Mouse (Mus musculus) MEL (cell line): ENCODE data around the gene Cadps2. TPM values are rescaled to one million over a fixed set of nuclear protein-coding genes. Genes with fewer than 3 reads are reported as not detected.

Experiments used
- DNase-seq: peaks from one replicate; pipeline ENCODE4 v3.0.0; 2011; ENCODE audit warnings: low read depth, low spot score
- H3K27ac ChIP-seq: 2 replicates; pipeline ENCODE4 v1.5.1; 2012; ENCODE audit warnings: low read depth, mild to moderate bottlenecking, control low read depth, low read length, moderate library complexity; ENCODE audit not compliant: control insufficient read depth
- H3K27me3 ChIP-seq, 2 experiments: fragments of 150-350 bp in 1 of 2; sonication (generic) in 1 of 2; 2 replicates each; pipeline ENCODE4 v1.6.1; 2012; ENCODE audit warnings: low read length in 2 of 2, mild to moderate bottlenecking in 2 of 2, improper control_type of control experiment in 1 of 2, moderate library complexity in 1 of 2; ENCODE audit not compliant: insufficient read depth in 2 of 2, control insufficient read depth in 1 of 2
- H3K36me3 ChIP-seq, 2 experiments: 2 replicates each; pipeline ENCODE4 v1.6.1; 2012 to 2014; ENCODE audit warnings: low read length in 2 of 2, improper control_type of control experiment in 1 of 2, inconsistent platforms in 1 of 2, mild to moderate bottlenecking in 1 of 2; ENCODE audit not compliant: insufficient read depth in 2 of 2, control insufficient read depth in 1 of 2
- H3K4me1 ChIP-seq, 2 experiments: fragments of 150-350 bp in 1 of 2; sonication (generic) in 1 of 2; 2 replicates each; pipeline ENCODE4 v1.6.1; 2012; ENCODE audit warnings: low read length in 2 of 2, improper control_type of control experiment in 1 of 2, mild to moderate bottlenecking in 1 of 2; ENCODE audit not compliant: insufficient read depth in 2 of 2, control insufficient read depth in 1 of 2
- H3K4me3 ChIP-seq, 2 experiments: fragments of 150-350 bp in 1 of 2; sonication (generic) in 1 of 2; 2 replicates each; pipeline ENCODE4 v1.5.1; 2012; ENCODE audit warnings: low read depth in 2 of 2, low read length in 2 of 2, mild to moderate bottlenecking in 2 of 2, moderate library complexity in 2 of 2, control low read depth in 1 of 2, improper control_type of control experiment in 1 of 2; ENCODE audit not compliant: control insufficient read depth in 1 of 2, insufficient read depth in 1 of 2
- H3K79me2 ChIP-seq: 2 replicates; pipeline ENCODE4 v1.6.1; 2012; ENCODE audit warnings: mild to moderate bottlenecking, low read length, moderate library complexity; ENCODE audit not compliant: control insufficient read depth, poor library complexity, insufficient read depth
- H3K9ac ChIP-seq: 2 replicates; pipeline ENCODE4 v1.6.1; 2012; ENCODE audit warnings: low read depth, mild to moderate bottlenecking, control low read depth, low read length, moderate library complexity; ENCODE audit not compliant: control insufficient read depth, poor library complexity, severe bottlenecking
- H3K9me3 ChIP-seq: fragments of 150-350 bp; sonication (generic); replicated peaks from 2 replicates; pipeline ENCODE4 v1.6.1; 2012; ENCODE audit warnings: mild to moderate bottlenecking, low read length, improper control_type of control experiment, moderate library complexity; ENCODE audit not compliant: insufficient read depth
- CHD1 ChIP-seq: IDR thresholded peaks from 2 replicates; pipeline ENCODE4 v1.6.1; 2012; ENCODE audit warnings: low read depth, mild to moderate bottlenecking, inconsistent platforms, low read length, improper control_type of control experiment
- CHD2 ChIP-seq: IDR thresholded peaks from 2 replicates; pipeline ENCODE4 v1.6.1; 2011; ENCODE audit warnings: low read length, improper control_type of control experiment
- CTCF ChIP-seq, 3 experiments: IDR thresholded peaks in 2 of 3; conservative IDR thresholded peaks in 1 of 3; 2 replicates each; pipeline ENCODE4 v1.5.1; 2011 to 2012; ENCODE audit warnings: low read length in 3 of 3, low read depth in 2 of 3, mild to moderate bottlenecking in 2 of 3, improper control_type of control experiment in 1 of 3, inconsistent platforms in 1 of 3, mixed read lengths in 1 of 3, moderate library complexity in 1 of 3; ENCODE audit not compliant: control insufficient read depth in 1 of 3, insufficient read depth in 1 of 3, poor library complexity in 1 of 3, severe bottlenecking in 1 of 3
- E2F4 ChIP-seq: IDR thresholded peaks from 2 replicates; pipeline ENCODE4 v1.6.1; 2011; ENCODE audit warnings: low read depth, low read length, improper control_type of control experiment, borderline replicate concordance
- EP300 ChIP-seq, 2 experiments: IDR thresholded peaks; 2 replicates each; pipeline ENCODE4 v1.6.1; 2011; ENCODE audit warnings: improper control_type of control experiment in 2 of 2, low read length in 2 of 2, low read depth in 1 of 2, mild to moderate bottlenecking in 1 of 2
- ETS1 ChIP-seq: IDR thresholded peaks from 2 replicates; pipeline ENCODE4 v1.6.1; 2012; ENCODE audit warnings: low read depth, mild to moderate bottlenecking, inconsistent platforms, low read length, improper control_type of control experiment, moderate library complexity
- GABPA ChIP-seq: IDR thresholded peaks from 2 replicates; pipeline ENCODE4 v1.6.1; 2012; ENCODE audit warnings: low read depth, mild to moderate bottlenecking, inconsistent platforms, low read length, improper control_type of control experiment, moderate library complexity
- GATA1 ChIP-seq: IDR thresholded peaks from 2 replicates; pipeline ENCODE4 v1.6.1; 2011; ENCODE audit warnings: low read depth, low read length, improper control_type of control experiment
- HCFC1 ChIP-seq: IDR thresholded peaks from 2 replicates; pipeline ENCODE4 v1.6.1; 2012; ENCODE audit warnings: low read depth, mild to moderate bottlenecking, inconsistent platforms, low read length, improper control_type of control experiment, moderate library complexity
- JUND ChIP-seq: IDR thresholded peaks from 2 replicates; pipeline ENCODE4 v1.6.1; 2011; ENCODE audit warnings: low read depth, mild to moderate bottlenecking, improper control_type of control experiment, low read length
- KAT2A ChIP-seq: conservative IDR thresholded peaks from 2 replicates; pipeline ENCODE4 v1.6.1; 2012; ENCODE audit warnings: low read depth, low read length, improper control_type of control experiment, inconsistent platforms
- MAFK ChIP-seq: IDR thresholded peaks from 2 replicates; pipeline ENCODE4 v1.6.1; 2011; ENCODE audit warnings: low read depth, mild to moderate bottlenecking, low read length, improper control_type of control experiment, borderline replicate concordance
- MAX ChIP-seq: IDR thresholded peaks from 2 replicates; pipeline ENCODE4 v1.6.1; 2011; ENCODE audit warnings: low read length, improper control_type of control experiment
- MEF2A ChIP-seq: IDR thresholded peaks from 2 replicates; pipeline ENCODE4 v1.6.1; 2014; ENCODE audit warnings: low read depth, mild to moderate bottlenecking, inconsistent platforms, low read length, improper control_type of control experiment; ENCODE audit not compliant: poor library complexity, insufficient replicate concordance, severe bottlenecking; ENCODE audit errors: extremely low read depth
- MXI1 ChIP-seq: IDR thresholded peaks from 2 replicates; pipeline ENCODE4 v1.6.1; 2011; ENCODE audit warnings: mild to moderate bottlenecking, low read depth, low read length, improper control_type of control experiment
- MYB ChIP-seq: IDR thresholded peaks from 2 replicates; pipeline ENCODE4 v1.6.1; 2011; ENCODE audit warnings: mild to moderate bottlenecking, low read depth, low read length, improper control_type of control experiment
- MYC ChIP-seq: IDR thresholded peaks from 2 replicates; pipeline ENCODE4 v1.6.1; 2011; ENCODE audit warnings: low read depth, mild to moderate bottlenecking, low read length, improper control_type of control experiment, moderate library complexity
- NRF1 ChIP-seq: IDR thresholded peaks from 2 replicates; pipeline ENCODE4 v1.6.1; 2014; ENCODE audit warnings: low read depth, mild to moderate bottlenecking, inconsistent platforms, low read length, improper control_type of control experiment, moderate library complexity; ENCODE audit not compliant: poor library complexity, insufficient read depth, severe bottlenecking
- POLR2AphosphoS2 ChIP-seq: IDR thresholded peaks from 2 replicates; pipeline ENCODE4 v1.6.1; 2011; ENCODE audit warnings: low read length, improper control_type of control experiment
- POLR2AphosphoS5 ChIP-seq: IDR thresholded peaks from 2 replicates; pipeline ENCODE4 v1.6.1; 2012; ENCODE audit warnings: low read depth, borderline replicate concordance, mild to moderate bottlenecking, inconsistent platforms, low read length, moderate library complexity, mixed read lengths
- RAD21 ChIP-seq: IDR thresholded peaks from 2 replicates; pipeline ENCODE4 v1.6.1; 2011; ENCODE audit warnings: mild to moderate bottlenecking, low read depth, low read length, improper control_type of control experiment
- RCOR1 ChIP-seq: IDR thresholded peaks from 2 replicates; pipeline ENCODE4 v1.6.1; 2012; ENCODE audit warnings: low read depth, mild to moderate bottlenecking, inconsistent platforms, low read length, improper control_type of control experiment
- SIN3A ChIP-seq: IDR thresholded peaks from 2 replicates; pipeline ENCODE4 v1.6.1; 2012; ENCODE audit warnings: low read length, improper control_type of control experiment, inconsistent platforms
- SMC3 ChIP-seq: IDR thresholded peaks from 2 replicates; pipeline ENCODE4 v1.6.1; 2011; ENCODE audit warnings: low read depth, low read length, improper control_type of control experiment
- TAL1 ChIP-seq: IDR thresholded peaks from 2 replicates; pipeline ENCODE4 v1.6.1; 2012; ENCODE audit warnings: mild to moderate bottlenecking, inconsistent platforms, low read length, moderate library complexity, mixed read lengths
- TBP ChIP-seq: IDR thresholded peaks from 2 replicates; pipeline ENCODE4 v1.8.0; 2011; ENCODE audit warnings: low read depth, low read length, improper control_type of control experiment
- TCF12 ChIP-seq: IDR thresholded peaks from 2 replicates; pipeline ENCODE4 v1.6.1; 2014; ENCODE audit warnings: low read depth, mild to moderate bottlenecking, inconsistent platforms, low read length, improper control_type of control experiment, moderate library complexity
- USF1 ChIP-seq: IDR thresholded peaks from 2 replicates; pipeline ENCODE4 v1.6.1; 2014; ENCODE audit warnings: low read depth, mild to moderate bottlenecking, inconsistent platforms, low read length, improper control_type of control experiment, moderate library complexity
- USF2 ChIP-seq, 2 experiments: IDR thresholded peaks; 2 replicates each; pipeline ENCODE4 v1.6.1; 2011 to 2012; ENCODE audit warnings: improper control_type of control experiment in 2 of 2, low read length in 2 of 2, borderline replicate concordance in 1 of 2, inconsistent platforms in 1 of 2, low read depth in 1 of 2, mild to moderate bottlenecking in 1 of 2; ENCODE audit not compliant: insufficient read depth in 1 of 2
- ZKSCAN1 ChIP-seq: IDR thresholded peaks from 2 replicates; pipeline ENCODE4 v1.6.1; 2012; ENCODE audit warnings: low read depth, mild to moderate bottlenecking, inconsistent platforms, low read length, improper control_type of control experiment, moderate library complexity
- ZMIZ1 ChIP-seq: IDR thresholded peaks from 2 replicates; pipeline ENCODE4 v1.6.1; 2012; ENCODE audit warnings: low read depth, mild to moderate bottlenecking, inconsistent platforms, low read length, improper control_type of control experiment, moderate library complexity
- ZNF384 ChIP-seq: IDR thresholded peaks from 2 replicates; pipeline ENCODE4 v1.6.1; 2012; ENCODE audit warnings: low read depth, mild to moderate bottlenecking, inconsistent platforms, low read length, improper control_type of control experiment
- polyA plus RNA-seq, 2 experiments: library from polyadenylated mRNA; stranded (reverse) in 1 of 2; unstranded in 1 of 2; fragments of >175 nt in 1 of 2; fragments of >200 nt in 1 of 2; gene quantifications; 2 replicates each; pipeline versions ENCODE4 v1.2.1 to v1.2.4; 2012; ENCODE audit warnings: low replicate concordance in 2 of 2, low read depth in 1 of 2; ENCODE audit not compliant: insufficient read length in 2 of 2, insufficient read depth in 1 of 2, missing spikeins in 1 of 2
- total RNA-seq: library from RNA; depleted of rRNA; stranded (reverse); fragments of 300-350 nt; gene quantifications from 2 replicates; pipeline ENCODE4 v1.2.3, GENCODE M21; 2012

Cadps2 gene
- total and polyA plus RNA-seq, 3 experiments, result not detected

DNA sequence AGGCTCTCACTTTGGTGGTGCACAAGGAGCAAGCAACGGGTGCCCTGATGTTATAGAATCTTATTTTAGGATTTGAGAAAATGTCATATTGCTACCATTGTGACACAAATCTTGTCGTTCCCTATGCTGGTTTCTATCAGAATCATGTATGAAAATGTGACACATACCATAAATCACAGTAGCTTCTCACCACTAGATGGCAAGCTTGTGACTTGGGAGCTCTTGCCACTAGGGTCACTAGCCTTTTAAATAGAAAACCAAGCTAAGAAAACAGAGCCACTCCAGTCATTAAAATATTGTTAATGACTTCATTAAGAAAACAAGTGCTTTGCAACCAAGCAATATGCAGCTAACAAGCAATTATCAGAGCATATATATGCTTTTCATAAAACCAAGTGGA is 81.0 kb downstream of the Cadps2 start:
- DNase-seq, result peak; percentile 8

DNA sequence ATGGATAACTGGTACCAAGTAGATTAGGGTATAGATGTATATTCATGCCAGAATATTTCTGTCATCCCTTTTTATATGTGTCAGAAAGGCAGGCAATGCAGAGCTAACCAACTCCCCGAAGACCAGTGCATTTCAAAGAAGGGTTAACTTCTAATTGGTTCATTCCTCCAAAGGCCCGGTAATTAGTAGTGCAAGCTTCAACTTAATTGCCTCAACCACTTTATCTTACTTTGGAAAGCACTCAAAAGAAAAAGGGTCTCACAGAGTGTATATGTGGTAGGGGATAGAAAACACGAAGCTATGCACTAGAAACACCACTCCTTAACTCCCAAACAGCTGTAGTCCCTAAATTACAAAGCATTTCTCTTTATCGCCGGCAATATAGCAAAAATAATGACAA is 90.4 kb downstream of the Cadps2 start:
- Histone ChIP-seq H3K4me1 (no peaks in the 10 kb centered on the region), H3K9me3 (no peaks in the 10 kb centered on the region), H3K9ac (no peak overlapping the region)
- TF ChIP-seq ETS1 (no peak), MYC (no peak), SMC3 (no peak), CHD2 (no peak), HCFC1 (no peak), RCOR1 (no peak), RAD21 (no peak), KAT2A (no peak), MEF2A (no peak), GATA1 (no peak), USF1 (no peak), TBP (no peak), MXI1 (no peak), CHD1 (no peak), TAL1 (no peak), MAFK (no peak), USF2 (IDR thresholded peaks at IDR 0.05; ENCODE audit: borderline replicate concordance in 1 of 2, insufficient read depth in 1 of 2, low read depth in 1 of 2, low read length in 2 of 2) (no peak)
- TF ChIP-seq, all 39 proteins: peak for 0
- H3K4me3 ChIP-seq, result no peak overlapping the region
- no peak overlapping the region for H3K27ac ChIP-seq
- H3K79me2 ChIP-seq, result no peaks in the 10 kb centered on the region
- no peaks in the 10 kb centered on the region for H3K36me3 ChIP-seq
- no peak for DNase-seq
- no peaks in the 10 kb centered on the region for H3K27me3 ChIP-seq

More for the DNA sequence above, 81.0 kb downstream of the Cadps2 start:
- Histone ChIP-seq H3K9me3 (no peaks in the 10 kb centered on the region), H3K4me1 (no peaks in the 10 kb centered on the region), H3K36me3 (no peaks in the 10 kb centered on the region), H3K27me3 (no peaks in the 10 kb centered on the region), H3K27ac (no peak overlapping the region), H3K4me3 (no peak overlapping the region), H3K79me2 (no peaks in the 10 kb centered on the region), H3K9ac (no peak overlapping the region)
- no peak for TF ChIP-seq MAX
- TF ChIP-seq RAD21, result peak; percentile 14
- no peak for TF ChIP-seq TBP
- TF ChIP-seq POLR2AphosphoS2, result no peak
- no peak for TF ChIP-seq ZMIZ1
- TF ChIP-seq TCF12, result no peak
- no peak for TF ChIP-seq EP300 (IDR thresholded peaks at IDR 0.05; ENCODE audit: low read depth in 1 of 2, low read length in 2 of 2)
- TF ChIP-seq GABPA, result no peak
- TF ChIP-seq CTCF (IDR thresholded peaks at IDR 0.05 in 2 of 3, conservative IDR thresholded peaks at IDR 0.05 in 1 of 3; ENCODE audit: control insufficient read depth in 1 of 3, insufficient read depth in 1 of 3, low read depth in 2 of 3, low read length in 3 of 3, poor library complexity in 1 of 3, severe bottlenecking in 1 of 3), result peak in 1 of 3 experiments; percentile 26; a peak in 1 of 6 replicates
- no peak for TF ChIP-seq NRF1
- no peak for TF ChIP-seq MYB
- TF ChIP-seq ZKSCAN1, result no peak
- no peak for TF ChIP-seq SIN3A
- TF ChIP-seq E2F4, result no peak
- TF ChIP-seq SMC3, result peak; percentile 26; the same call in 1 of the 2 replicates
- no peak for TF ChIP-seq ZNF384
- no peak for TF ChIP-seq JUND
- TF ChIP-seq MXI1, result no peak
- TF ChIP-seq USF2 (IDR thresholded peaks at IDR 0.05; ENCODE audit: borderline replicate concordance in 1 of 2, insufficient read depth in 1 of 2, low read depth in 1 of 2, low read length in 2 of 2), result no peak
- TF ChIP-seq MYC, result no peak
- TF ChIP-seq TAL1, result no peak
- TF ChIP-seq USF1, result no peak
- no peak for TF ChIP-seq POLR2AphosphoS5
